Mouse (Mus musculus): ENCODE data around the gene Rpl11. TPM values are rescaled to one million over a fixed set of nuclear protein-coding genes. Genes with fewer than 3 reads are reported as not detected.

Rpl11 gene
- polyA plus RNA-seq, 1 experiment from 2014 or later, result 390 TPM

DNA sequence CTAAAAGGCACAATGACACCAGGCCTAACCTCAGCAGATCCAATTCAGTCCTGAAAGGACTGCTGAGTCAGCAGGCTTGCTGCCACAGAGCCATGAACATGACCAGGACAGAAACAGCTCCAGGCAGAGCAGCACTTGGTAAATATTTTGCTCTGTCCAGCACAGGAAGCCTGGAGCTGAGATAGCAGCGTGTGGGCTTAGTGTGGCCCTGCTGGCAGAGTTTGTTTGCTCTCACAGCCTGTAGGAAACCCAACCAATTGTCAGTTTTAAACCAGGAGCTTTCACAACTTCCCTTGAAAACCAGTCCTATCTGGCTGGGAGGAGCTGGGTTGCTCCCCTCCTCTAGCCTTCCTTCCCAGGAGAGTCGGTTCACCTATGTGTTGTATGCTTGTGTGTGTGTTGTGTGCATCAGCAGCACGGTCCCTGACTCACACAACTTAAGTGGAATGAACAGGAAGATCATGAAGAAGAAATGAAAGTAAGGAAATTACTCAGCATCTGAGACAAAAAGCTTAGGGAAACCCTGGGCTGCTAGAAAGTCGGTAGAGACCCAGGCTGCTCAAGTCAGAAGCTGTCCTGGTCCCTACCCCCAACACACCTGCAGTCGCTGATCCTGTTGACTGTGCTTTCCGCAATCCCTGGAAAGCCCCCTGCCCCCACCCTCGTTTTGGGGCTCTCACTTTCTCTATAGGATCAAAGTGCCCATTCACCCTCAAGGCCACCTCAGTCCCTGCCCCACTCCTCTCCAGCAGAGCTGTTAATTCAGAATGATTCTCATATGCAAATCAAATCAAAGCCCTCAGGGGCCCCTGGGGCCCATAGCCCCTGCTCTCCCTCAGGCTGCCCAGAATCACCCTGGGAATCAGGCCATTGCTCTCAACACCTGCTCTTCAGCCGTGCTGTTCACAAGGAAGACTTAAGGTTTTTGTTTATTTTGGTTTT, 22.0 kb downstream of the Rpl11 start:
- no peak for DNase-seq (ENCODE audit: low spot score)
- no peaks in the 10 kb centered on the region for H3K36me3 ChIP-seq
- no peaks in the 10 kb centered on the region for H3K9me3 ChIP-seq
- peak overlapping the region; percentile 27 for H3K4me3 ChIP-seq
- WGBS, result 5% methylated on average over 8 of the region's 8 CpGs
- peaks cover 18% of the 10 kb centered on the region for H3K4me1 ChIP-seq
- peak overlapping the region; percentile 71 for H3K27ac ChIP-seq
- no peaks in the 10 kb centered on the region for H3K27me3 ChIP-seq (ENCODE audit: insufficient read depth, poor library complexity, severe bottlenecking)

DNA sequence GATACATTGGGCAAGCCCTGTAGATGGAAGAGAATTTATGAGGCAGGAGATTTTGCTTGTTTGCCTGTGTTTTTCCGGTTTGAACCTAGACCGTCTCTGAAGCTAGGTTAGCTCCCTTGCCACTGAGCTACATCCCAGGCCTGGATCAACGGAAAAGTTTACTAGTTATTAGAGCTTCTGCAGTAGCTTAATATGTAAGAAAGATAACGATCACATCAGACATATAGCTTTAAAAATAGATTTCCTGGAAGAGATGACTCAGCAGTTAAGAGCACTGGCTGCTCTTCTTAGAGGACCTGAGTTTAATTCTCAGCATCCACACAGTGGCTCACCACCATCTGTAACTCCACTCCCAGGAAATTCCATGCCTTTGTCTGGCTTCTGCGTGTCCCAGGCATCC, 24.5 kb downstream of the Rpl11 start:
- Histone ChIP-seq H3K4me3 (no peak overlapping the region), H3K9me3 (no peaks in the 10 kb centered on the region), H3K36me3 (no peaks in the 10 kb centered on the region), H3K27ac (no peak overlapping the region), H3K4me1 (peaks cover 18% of the 10 kb centered on the region), H3K27me3 (ENCODE audit: insufficient read depth, poor library complexity, severe bottlenecking) (no peaks in the 10 kb centered on the region)
- WGBS, result 76% methylated on average over 5 of the region's 5 CpGs
- DNase-seq (ENCODE audit: low spot score), result no peak

DNA sequence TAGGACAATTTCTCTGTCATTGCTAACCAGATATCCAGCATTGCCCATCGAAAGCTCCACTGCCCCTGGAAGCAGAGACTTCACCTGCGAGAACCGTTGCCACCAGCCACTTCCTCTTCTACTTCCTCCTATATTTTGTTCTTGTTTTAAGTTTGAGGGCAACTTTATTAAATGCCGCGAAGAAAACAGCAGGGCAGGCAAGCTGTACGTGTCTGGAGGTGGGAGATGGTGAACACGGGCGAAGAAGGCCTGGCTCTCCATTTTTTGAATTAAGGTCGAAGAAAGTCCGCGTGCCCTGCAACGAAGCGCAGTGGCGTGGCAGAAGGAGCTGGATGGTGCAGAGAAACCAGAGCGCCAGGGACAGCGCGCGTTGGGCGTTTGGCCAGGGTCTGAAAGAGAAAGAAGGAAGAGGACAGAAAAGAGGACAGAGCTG, 25.1 kb downstream of the Rpl11 start:
- no peak for DNase-seq (ENCODE audit: low spot score)
- no peaks in the 10 kb centered on the region for H3K9me3 ChIP-seq
- no peak overlapping the region for H3K27ac ChIP-seq
- no peaks in the 10 kb centered on the region for H3K36me3 ChIP-seq
- H3K4me3 ChIP-seq, result no peak overlapping the region
- peaks cover 18% of the 10 kb centered on the region for H3K4me1 ChIP-seq
- WGBS, result 85% methylated on average over 19 of the region's 19 CpGs
- no peaks in the 10 kb centered on the region for H3K27me3 ChIP-seq (ENCODE audit: insufficient read depth, poor library complexity, severe bottlenecking)

DNA sequence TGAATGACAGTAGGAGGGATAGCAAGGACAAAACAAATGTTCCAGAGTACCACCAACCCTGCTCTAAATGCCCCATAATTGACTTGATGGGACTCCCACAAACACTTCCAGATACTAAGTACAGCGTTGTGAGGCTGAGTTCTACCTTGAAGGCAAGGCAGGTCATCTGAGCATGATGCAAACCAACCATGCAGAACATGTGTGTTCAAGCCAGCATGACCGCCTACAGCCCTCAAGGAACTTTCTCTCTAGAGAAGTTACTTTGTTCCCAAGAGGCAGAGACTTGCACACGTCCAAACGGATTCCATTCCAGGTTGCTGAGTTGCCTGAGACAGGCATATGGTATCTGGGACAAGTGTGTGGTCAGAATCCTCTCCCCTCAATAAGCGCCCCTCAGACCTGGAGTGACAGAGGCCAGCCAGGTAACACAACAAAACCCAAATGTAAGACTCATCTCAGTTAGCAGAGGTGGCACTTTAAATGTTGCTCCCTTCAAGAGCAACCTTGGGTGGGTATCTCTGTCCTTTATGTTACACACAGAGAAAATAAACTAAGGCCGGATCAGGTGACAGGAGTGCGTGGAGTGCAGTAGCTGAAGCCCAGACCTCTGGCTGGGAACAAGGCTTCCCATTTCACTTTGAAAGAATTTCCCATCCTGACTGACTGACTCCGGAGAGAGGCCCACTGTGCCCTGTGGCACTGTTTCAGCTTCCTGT, 25.7 kb downstream of the Rpl11 start:
- WGBS, result 72% methylated on average over 8 of the region's 8 CpGs

DNA sequence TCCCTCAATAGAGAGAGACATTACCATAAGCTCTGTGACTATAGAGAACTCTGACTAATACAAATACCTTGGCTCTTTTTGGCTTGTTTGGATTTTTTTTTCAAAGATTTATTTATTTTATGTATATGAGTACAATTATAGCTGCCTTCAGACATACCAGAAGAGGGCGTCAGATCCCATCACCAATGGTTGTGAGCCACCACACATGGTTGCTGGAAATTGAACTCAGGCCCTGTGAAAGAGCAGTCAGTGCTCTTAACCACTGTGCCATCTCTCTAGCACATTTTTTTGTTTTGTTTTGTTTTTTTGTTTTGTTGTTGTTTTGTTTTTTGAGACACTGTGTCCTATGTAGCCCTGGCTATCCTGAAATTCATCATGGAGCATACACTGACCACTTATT, 27.9 kb downstream of the Rpl11 start:
- Histone ChIP-seq H3K9me3 (no peaks in the 10 kb centered on the region), H3K27ac (no peak overlapping the region), H3K36me3 (no peaks in the 10 kb centered on the region), H3K4me1 (peaks cover 11% of the 10 kb centered on the region; the same call in 1 of the 2 replicates), H3K27me3 (ENCODE audit: insufficient read depth, poor library complexity, severe bottlenecking) (no peaks in the 10 kb centered on the region), H3K4me3 (no peak overlapping the region)
- WGBS, result 67% methylated on average over 1 of the region's 1 CpGs
- no peak for DNase-seq (ENCODE audit: low spot score)

More for the DNA sequence above, 25.7 kb downstream of the Rpl11 start:
- Histone ChIP-seq H3K27ac (no peak overlapping the region), H3K36me3 (no peaks in the 10 kb centered on the region), H3K4me1 (peaks cover 18% of the 10 kb centered on the region), H3K9me3 (no peaks in the 10 kb centered on the region), H3K27me3 (ENCODE audit: insufficient read depth, poor library complexity, severe bottlenecking) (no peaks in the 10 kb centered on the region), H3K4me3 (no peak overlapping the region)
- DNase-seq (ENCODE audit: low spot score), result no peak

DNA sequence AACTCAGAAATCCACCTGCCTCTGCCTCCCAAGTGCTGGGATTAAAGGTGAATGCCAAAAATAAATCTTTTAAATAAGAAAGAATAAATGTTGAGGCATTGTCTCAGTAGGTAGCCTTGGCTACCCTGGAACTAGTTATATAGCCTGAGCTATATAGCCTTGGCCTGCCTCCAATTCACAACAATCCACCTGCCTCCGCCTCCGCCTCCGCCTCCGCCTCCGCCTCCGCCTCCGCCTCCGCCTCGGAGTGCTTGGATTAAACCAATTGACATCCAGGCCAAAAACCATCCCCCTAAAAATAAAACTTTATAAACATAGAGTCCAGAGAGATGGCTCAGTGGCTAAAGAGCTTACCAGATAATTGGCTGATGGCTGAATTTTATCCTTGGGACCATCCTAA, 30.3 kb downstream of the Rpl11 start:
- WGBS, result 93% methylated on average over 9 of the region's 9 CpGs
- H3K27me3 ChIP-seq (ENCODE audit: insufficient read depth, poor library complexity, severe bottlenecking), result no peaks in the 10 kb centered on the region
- no peak for DNase-seq (ENCODE audit: low spot score)
- no peaks in the 10 kb centered on the region; the same call in 1 of the 2 replicates for H3K36me3 ChIP-seq
- no peaks in the 10 kb centered on the region for H3K9me3 ChIP-seq
- H3K27ac ChIP-seq, result no peak overlapping the region
- peaks cover 20% of the 10 kb centered on the region for H3K4me1 ChIP-seq
- no peak overlapping the region for H3K4me3 ChIP-seq

DNA sequence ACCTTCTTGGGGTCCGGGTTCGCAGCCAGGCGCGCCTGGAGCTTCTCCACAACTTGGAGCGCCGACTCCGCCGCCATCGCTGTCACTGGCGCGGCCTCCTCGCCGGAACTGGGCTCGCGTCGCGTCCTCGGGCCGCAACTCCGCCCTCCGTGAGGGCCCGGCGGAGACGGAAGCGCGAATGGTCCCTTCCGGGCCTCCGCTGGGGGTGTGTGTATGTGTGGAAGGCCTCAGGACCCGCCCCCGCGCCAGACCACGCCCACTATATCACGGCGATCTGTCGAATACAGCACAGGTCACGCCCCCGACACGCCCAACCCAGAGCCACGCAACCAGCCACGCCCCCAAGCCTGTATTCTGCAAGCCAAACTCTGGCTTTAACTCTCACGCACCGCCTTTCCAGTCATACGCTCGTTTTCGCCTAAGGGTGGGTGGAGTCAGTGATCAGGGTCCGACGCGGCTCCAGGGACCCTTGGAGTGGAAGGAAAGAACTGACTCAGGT, 31.6 kb downstream of the Rpl11 start, which contains the start of gene Eloa:
Gene Eloa (minus strand): TSS at position 215 of the 499 bp plus-strand sequence.
- peak; percentile 100 for DNase-seq (ENCODE audit: low spot score)
- Histone ChIP-seq H3K4me1 (peaks cover 14% of the 10 kb centered on the region), H3K27me3 (ENCODE audit: insufficient read depth, poor library complexity, severe bottlenecking) (no peaks in the 10 kb centered on the region), H3K27ac (peak within 1 kb of the TSS; percentile 98), H3K4me3 (peak within 1 kb of the TSS; percentile 100), H3K9me3 (no peaks in the 10 kb centered on the region), H3K36me3 (no peaks in the 10 kb centered on the region; the same call in 1 of the 2 replicates)
- WGBS, result under 1% methylated on average over 48 of the region's 48 CpGs

DNA sequence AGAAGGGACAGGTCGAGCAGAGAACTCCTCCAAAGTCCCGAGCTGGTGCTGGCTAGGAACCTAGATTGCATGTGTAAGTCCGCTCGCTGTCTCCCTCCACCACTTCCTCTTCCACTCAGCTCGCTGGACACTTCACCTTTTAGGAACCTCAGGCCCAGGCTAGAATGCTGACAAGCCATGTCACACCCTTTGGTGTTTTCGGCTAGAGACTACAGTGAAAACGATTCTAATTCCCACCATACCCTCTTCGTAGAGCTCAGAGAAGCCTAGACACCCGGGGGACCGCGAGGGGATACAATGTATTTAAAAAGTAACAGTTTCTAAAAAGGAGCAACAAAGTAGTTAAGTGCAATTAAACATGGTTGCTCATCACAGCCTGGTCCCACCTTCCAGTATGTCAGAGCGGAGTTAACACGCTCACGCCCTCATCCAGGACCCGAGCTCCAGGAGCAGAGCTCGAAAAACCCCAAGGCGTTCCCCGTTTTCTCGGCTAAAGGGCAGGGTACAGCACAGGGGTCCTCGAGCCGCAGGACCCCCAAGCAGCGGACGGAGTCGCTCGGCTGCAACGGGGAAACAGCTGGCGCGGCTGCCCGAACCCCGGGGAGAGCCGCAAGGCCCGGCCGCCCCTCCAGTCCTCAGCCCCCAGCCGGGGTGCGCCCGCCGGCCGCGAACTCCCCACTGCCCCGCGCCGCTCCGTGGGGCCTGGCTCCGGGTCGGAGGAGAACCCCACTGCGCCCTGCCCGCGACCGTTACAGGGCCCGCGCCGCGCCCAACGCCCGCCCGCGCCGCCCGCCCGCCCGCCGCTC, 32.3 kb downstream of the Rpl11 start:
- Histone ChIP-seq H3K27me3 (ENCODE audit: insufficient read depth, poor library complexity, severe bottlenecking) (no peaks in the 10 kb centered on the region), H3K4me1 (peaks cover 14% of the 10 kb centered on the region), H3K36me3 (no peaks in the 10 kb centered on the region; the same call in 1 of the 2 replicates), H3K9me3 (no peaks in the 10 kb centered on the region), H3K27ac (peak overlapping the region; percentile 98), H3K4me3 (peak overlapping the region; percentile 100)
- DNase-seq (ENCODE audit: low spot score), result peak; percentile 79
- WGBS, result under 1% methylated on average over 59 of the region's 62 CpGs

DNA sequence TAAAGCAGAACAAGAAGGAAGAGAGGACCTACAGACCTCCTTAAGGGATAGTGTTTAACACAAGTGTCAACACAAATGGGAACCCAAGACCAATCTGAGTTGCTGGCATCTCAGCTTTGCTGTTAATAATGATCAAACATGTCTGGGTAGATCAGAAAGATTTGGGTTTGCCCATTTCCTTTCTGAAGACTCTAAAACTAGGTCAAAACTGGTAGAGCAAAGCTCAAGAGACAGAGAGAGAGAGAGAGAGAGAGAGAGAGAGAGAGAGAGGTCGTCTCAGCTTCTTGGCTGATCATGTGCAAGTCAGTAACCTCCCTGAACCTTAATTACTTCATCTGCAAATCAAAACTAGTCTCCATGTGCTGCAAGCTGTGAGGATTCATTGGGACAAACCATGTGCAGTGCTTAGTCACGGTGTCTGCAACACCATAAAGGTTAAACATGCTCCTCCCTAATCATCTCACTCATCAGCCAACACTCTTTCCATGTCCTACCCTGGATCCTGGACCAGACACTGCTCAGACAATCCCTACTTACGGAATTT, 37.1 kb downstream of the Rpl11 start:
- Histone ChIP-seq H3K36me3 (peaks cover 25% of the 10 kb centered on the region), H3K9me3 (no peaks in the 10 kb centered on the region), H3K4me3 (no peak overlapping the region), H3K27me3 (ENCODE audit: insufficient read depth, poor library complexity, severe bottlenecking) (no peaks in the 10 kb centered on the region), H3K27ac (no peak overlapping the region), H3K4me1 (peaks cover 14% of the 10 kb centered on the region)
- 87% methylated on average over 3 of the region's 3 CpGs for WGBS
- DNase-seq (ENCODE audit: low spot score), result no peak

DNA sequence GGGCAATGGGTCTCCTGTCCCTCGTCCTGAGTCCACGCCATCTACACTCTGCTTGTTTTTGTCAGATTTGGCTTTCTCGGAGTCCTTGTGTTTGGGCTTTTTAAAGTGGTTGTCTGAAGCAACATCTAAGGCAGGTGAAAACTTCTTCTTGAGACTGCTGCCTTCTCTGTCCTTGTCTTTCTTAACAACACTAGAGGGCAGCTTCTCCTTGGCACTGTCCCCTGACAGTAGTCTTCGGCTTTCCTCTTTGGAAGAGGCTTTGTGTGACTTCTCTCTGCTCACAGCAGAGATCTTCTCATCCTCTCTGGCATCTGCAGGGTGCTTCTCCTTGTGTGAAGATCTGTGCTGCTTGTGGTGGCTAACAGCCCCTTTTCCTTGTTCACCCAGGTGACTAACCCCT, 42.6 kb downstream of the Rpl11 start:
- peaks cover 76% of the 10 kb centered on the region for H3K36me3 ChIP-seq
- H3K4me1 ChIP-seq, result no peaks in the 10 kb centered on the region
- no peak overlapping the region for H3K4me3 ChIP-seq
- H3K27ac ChIP-seq, result no peak overlapping the region
- 88% methylated on average over 4 of the region's 4 CpGs for WGBS
- H3K9me3 ChIP-seq, result no peaks in the 10 kb centered on the region
- no peak for DNase-seq (ENCODE audit: low spot score)
- no peaks in the 10 kb centered on the region for H3K27me3 ChIP-seq (ENCODE audit: insufficient read depth, poor library complexity, severe bottlenecking)

DNA sequence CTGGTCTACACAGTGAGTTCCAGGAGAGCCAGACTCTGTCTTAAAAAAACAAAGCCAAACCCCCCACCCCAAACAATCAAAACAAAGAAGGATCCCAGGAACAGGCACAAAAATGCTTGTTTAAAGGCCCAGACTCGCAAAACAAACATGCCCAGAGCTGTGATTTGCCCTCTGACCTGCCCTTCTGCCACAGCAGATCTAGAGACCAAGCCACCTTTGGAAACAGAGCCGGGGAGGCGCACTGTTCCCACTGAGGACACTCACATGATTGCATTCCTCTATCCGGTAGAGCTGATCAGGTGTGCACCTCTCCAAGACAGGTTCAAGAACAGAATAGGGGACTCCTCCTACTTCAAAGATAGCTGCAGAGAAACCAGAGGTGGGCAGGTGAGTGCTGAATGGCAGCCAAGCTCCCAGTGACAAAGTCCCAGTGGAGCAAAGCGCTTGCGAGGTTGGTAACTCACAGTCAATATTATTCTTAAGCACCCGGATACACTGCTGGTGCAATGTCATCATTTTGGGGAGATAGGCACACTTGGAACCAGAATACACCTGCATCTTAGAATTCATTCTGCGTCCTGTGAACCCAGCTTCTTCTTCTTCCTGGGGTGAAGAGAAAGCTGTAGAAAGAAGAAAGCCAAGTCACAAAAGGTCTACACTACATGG, 44.3 kb downstream of the Rpl11 start:
- Histone ChIP-seq H3K27ac (no peak overlapping the region), H3K9me3 (no peaks in the 10 kb centered on the region), H3K4me1 (no peaks in the 10 kb centered on the region), H3K27me3 (ENCODE audit: insufficient read depth, poor library complexity, severe bottlenecking) (no peaks in the 10 kb centered on the region), H3K36me3 (peaks cover 92% of the 10 kb centered on the region), H3K4me3 (no peak overlapping the region)
- DNase-seq (ENCODE audit: low spot score), result peak; percentile 33
- 86% methylated on average over 8 of the region's 8 CpGs for WGBS

DNA sequence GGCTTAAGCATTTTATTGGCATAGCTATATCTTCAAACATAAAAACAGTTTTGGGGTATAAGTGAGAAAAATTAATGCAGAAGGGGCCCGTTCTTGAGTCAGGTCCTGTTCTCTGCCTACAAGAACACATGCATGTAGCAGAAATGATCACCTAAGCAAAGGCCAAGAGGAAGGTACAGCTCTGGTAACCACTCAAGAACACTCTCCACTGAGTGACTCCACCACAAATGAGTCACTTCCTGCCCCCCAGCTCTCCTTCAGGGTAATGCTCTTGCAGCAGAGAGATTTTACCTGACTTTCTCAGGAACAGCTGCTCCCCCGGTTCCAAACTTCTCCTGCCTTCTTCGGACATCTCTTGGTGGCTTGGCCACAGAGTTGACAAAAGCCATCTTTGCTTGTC, 46.4 kb downstream of the Rpl11 start:
- Histone ChIP-seq H3K36me3 (peaks cover 92% of the 10 kb centered on the region), H3K27me3 (ENCODE audit: insufficient read depth, poor library complexity, severe bottlenecking) (no peaks in the 10 kb centered on the region), H3K4me1 (no peaks in the 10 kb centered on the region), H3K4me3 (no peak overlapping the region), H3K9me3 (no peaks in the 10 kb centered on the region), H3K27ac (no peak overlapping the region)
- DNase-seq (ENCODE audit: low spot score), result peak; percentile 7
- 95% methylated on average over 3 of the region's 3 CpGs for WGBS
